Mouse (Mus musculus) left cerebral cortex, postnatal 10 days (tissue): ENCODE results near the gene Pold4. TPM values are rescaled to one million over a fixed set of nuclear protein-coding genes. Genes with fewer than 3 reads are reported as not detected.

Source experiments
- DNase-seq, 2 experiments: peaks; one replicate each; pipeline ENCODE4 v3.0.0; 2021 to 2022; ENCODE audit warnings: low spot score in 2 of 2, mixed read lengths in 1 of 2; ENCODE audit errors: extremely low spot score in 1 of 2
- intact Hi-C: fragments of 180-260 bp; cut with DNase I; formaldehyde crosslinking; loops from one replicate; pipeline ENCODE4 v1.15.1; 2025
- total RNA-seq, 2 experiments: library from RNA; stranded (reverse); gene quantifications; 2 replicates each; pipeline ENCODE4 v1.2.3; 2021

Gene Pold4
- total RNA-seq: 10 to 100 TPM; 12.8 to 16.2 TPM

DNA sequence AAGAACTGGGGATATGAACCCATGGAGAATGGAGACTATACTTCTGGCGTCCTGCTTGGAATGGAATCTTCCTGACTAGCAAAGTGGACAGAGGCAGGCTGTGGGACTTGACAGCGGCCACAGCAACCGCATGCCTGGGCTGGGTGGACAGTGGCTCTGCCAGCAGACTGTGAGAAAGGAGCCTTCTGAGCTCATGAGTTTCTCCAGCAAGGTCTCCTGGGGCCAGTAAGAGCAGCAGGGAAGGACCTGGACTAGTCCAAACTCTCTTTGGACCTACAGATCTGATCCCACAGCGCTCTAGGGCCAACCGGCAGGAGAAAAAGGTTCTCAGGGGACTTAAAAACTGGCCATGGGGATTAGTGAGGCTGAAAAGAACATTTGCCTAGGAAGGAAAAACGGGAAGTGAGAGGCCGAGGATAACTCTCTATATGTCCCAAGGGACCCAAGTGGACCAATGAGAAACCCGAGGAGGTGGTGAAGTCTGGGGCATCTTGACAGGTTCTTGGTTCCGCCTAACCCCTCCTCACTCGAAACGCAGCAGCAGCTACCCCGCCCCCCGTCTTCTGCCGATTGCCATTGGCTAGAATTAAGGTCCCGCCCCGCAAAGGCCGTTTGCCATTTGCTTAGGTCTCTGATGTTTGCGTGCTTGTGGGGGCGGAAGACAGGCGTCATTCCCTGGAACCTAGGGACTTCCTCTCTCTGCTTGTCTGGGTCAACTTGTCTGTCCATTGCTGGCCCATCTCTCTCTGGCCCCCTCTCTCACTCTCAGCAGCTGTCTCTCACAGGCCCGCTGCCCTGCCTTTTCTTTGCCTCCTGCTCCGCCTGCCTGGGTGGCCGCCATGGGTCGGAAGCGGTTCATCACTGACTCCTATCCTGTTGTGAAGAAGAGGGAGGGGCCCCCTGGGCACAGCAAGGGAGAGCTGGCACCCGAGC is at the start of gene Pold4:
Gene Pold4, plus strand, starts transcription at position 647 of the 933 bp plus-strand sequence.
- peak; percentile 97 to 99 for DNase-seq
- intact Hi-C loops: no loop called here

DNA sequence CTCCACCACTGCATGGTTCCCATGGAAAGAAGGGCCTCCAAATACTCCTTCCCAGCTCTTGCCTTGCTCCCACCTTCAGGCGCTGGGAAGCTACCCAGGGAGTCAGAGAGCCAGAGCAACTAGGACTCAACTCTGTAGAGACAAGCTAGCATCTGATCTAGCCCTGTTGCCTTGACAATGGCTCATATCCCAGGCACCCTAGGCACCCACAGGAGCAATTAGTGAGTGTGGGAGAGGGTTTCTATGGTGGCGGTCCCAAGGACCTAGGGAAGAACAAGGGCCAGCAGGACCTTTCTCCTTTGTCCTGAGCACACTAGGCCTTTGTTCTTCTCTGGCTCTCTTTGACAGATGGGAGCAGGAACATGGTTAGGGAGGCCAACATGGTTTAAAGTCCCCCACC is 48.0 kb upstream of the Pold4 start:
- DNase-seq: no peak
- intact Hi-C loops: no loop called here

DNA sequence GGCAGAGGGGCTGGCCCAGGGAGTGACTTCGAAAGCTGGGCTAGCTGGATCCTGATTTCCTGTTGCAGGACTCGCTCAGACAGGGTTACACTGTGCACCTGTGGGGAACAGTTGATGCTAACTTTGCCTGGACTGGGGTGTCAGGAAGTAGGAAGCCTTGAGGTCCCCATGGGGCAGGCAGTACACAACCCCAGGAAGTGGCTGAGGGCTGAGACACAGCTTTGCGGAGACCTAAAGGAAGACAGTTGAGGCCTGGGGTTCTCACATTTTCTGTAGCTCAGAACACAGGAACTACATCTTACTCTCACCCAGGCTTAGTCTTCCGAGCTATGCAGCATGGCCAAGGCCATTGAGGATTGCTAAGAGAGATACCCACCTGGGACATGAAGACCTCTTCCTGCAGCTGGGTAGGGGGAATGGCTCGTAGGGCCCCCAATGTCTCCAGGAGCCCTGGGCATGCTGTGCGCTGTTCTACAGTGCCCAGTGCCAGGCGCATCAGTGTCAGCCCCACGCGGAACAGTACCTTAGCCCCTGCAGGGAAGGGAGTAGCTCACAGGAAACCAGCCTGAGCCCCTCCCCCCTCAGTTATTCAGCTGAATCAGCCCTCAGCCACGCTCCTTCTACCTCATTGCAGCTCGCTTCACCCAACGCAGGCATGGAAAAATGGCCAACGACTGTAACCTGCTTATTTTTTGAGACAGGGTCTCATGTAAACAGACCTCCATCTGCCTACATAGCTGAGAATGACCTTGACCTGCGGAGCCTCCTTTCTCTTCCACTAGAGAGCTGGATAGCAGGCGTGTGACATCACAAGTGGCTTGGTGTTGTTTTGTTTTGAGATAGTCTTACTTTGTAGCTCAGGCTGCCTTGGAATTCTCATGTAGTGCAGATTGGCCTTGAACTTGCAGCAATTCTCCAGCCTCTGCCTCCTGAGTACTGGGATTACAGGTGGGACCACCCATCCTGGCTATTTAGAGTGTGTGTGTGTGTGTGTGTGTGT is 46.4 kb upstream of the Pold4 start:
- intact Hi-C loops: no loop called here
- DNase-seq: peak in 1 of 2 experiments; percentile 63

DNA sequence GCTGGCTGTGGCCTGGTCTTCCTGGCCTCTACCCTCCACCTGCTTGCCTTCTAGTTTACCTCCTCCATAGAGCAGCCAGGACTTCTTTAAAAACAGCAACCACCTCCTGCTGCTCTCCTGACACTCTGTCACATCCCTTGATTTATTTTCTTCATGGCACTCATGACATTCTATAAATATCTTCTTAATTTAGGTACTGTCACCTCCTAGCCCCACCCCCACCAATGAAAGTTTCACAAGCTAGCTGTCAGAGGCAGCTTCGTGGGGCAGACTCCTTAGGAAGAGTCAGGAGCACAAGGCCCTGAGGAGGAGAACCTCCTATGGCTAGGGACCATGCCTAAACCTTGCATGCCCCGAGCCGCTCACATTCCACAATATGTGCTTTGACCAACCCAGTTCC is 44.4 kb upstream of the Pold4 start:
- intact Hi-C loops: no loop called here
- DNase-seq: no peak

DNA sequence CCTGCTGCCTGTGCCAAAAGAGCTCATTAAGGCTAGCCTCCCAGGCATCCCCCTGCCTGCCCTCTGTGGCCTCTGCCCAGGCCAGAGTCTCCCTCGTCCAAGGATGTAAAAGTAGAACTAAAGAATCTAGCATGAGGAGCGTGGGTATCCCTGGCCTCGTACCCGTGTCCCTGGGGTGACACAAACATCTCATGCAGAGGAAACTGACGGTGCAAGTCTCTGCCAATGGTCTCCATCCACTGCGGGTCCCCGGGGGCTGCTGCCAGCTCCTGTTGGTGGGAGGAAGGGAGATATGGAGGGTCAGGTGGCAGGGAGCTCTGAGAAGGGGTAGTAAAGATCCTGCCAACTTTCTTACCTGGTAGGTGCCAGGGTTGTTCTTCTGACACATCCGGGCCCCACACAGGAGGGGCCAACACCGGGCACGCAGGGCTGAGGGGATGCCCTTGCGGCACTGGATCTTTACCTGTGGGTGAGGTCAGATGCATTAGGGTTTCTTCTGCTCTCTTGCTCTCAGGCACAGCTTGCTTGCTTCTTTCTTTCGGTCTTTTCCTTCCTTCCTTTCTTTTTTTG is 42.6 kb upstream of the Pold4 start:
- DNase-seq: no peak
- intact Hi-C loops: no loop called here

DNA sequence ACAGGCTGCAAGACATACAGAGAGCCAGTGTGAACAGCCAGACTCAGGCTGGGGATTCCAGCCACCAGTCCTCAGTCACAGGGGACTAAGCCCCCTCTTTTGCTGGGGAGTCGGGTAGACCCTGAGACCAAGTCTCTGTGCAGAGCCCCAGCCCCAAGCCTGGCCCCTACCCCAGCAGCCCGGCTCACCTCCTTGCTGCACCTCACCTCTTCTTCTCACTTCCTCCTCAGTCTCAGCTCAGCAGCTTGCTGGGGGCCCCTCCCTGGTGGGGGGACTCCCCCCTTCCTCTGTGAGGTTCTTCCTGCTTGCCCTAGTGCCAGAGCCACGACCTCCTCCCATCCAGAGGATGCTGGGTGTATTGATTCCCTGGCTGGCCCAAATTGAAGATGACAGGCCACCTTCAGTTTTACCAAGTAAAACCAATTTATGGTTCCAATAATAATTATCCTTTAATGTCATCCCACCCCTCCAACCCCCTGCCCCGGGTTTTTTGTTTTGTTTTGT is 40.8 kb upstream of the Pold4 start, which contains the start of gene Tbc1d10c:
Gene Tbc1d10c, minus strand, starts transcription at position 454 of the 504 bp plus-strand sequence.
- DNase-seq: peak in 1 of 2 experiments; percentile 48
- intact Hi-C loops: no loop called here

DNA sequence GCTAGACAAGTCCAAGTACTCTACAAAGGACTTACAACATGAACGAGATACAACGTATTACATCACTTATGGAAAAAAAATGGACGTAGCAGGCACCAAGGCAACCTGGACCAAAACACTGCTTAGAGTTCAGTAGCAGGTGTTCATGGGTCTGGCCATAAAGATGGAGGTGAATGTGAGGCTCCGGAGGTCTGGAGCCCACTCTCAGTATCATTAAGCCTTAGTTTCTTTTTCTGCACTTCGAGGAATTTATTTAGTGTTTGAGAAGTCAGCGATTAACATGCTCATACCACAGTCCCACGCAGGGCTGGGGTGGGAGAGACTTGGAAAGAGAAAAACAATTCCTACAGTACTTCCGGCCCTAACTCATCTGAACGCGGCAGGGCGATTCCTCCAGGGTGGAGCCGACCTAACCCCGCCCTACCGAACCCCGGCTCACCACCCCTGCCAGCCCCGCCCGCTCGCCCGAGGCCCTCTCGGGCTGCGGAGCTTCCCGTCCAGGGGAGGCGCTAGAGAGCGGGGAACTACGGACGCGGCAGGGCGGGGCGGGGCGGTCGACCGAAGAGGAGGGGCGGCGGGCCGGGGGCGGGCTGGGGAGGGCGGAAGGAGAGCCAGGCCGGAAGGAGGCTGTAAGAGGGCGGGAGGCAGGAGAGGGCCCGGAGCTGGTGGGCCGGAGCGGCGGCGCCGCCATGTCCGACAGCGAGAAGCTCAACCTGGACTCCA is 40.0 kb upstream of the Pold4 start, which contains the start of gene Ppp1ca:
Gene Ppp1ca, plus strand, starts transcription at position 538 of the 723 bp plus-strand sequence.
- intact Hi-C loops: no loop called here
- DNase-seq: peak; percentile 88 to 97

DNA sequence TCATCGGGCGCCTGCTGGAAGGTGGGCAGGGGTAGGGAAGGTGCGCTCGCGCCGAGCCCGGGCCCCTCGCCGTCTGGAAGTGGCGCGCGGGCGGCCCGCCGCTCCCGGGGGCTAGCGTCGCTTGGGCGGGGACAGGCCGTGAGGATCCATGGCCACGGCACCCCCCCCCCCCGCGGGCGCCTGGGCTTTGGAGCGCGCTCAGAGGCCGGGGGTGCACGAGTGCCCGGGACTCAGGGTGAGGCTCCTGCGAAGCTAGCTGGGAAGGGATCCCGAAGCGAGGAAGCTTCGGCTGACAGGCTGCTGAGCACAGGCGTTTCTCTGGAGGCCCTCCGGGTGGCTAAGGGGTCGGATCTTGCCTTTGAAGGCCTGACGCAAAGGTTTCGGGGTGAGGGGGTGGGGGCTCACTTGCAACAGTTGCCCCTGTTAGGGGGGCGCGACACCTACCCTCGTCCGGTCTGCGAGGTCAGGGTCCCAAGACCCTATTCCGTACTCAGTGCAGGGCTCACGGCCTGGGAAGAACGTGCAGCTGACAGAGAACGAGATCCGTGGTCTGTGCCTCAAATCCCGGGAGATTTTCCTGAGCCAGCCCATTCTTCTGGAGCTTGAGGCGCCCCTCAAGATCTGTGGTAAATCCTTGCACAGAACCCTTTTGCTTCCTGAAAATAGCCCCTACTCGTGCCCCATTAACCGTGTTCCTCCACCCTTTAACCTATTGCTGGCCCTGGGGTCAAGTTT is 39.3 kb upstream of the Pold4 start:
- intact Hi-C loops: no loop called here
- DNase-seq: no peak

DNA sequence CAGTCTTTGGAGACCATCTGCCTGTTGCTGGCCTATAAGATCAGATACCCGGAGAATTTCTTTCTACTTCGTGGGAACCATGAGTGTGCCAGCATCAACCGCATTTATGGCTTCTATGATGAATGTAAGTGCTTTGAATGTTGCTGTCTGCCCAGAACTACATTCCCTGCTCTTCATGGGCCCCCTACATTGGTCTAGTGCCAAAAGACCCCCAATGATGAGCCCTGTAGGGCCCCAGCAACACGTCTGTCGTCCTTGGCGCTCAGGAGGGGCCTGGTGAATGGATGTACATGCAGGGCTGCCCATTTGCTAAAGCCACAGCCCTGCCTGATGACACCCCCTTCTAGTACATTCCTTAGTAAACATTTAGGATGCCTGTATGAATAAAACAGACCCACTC is 38.6 kb upstream of the Pold4 start:
- intact Hi-C loops: no loop called here
- DNase-seq: no peak

DNA sequence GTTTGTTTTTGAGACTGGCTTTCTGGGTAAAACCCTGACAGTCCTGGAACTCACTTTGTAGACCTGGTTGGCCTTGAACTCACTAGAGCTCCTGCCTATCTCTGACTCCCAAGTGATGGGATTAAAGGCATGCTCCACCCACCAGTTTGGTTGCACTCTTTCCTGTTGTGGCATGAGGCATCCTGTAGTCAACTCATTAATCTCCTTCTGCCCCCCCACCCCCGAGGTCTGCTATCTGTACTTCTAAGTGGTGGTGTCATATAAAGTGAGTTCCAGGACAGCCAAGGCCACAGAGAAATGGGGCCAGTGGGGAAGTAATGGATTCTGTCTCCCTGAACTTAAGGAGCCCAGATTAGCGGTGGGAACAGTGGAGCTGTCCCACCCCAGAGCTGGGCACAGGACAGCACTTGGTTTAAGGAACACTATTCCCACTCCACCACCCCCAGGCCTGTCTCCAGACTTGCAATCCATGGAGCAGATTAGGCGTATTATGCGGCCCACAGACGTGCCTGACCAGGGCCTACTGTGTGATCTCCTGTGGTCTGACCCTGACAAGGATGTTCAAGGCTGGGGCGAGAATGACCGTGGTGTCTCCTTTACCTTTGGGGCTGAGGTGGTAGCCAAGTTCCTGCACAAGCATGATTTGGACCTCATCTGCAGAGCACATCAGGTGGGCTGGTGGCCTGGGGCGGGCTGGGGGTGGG is 37.5 kb upstream of the Pold4 start:
- DNase-seq: no peak
- intact Hi-C loops: no loop called here

DNA sequence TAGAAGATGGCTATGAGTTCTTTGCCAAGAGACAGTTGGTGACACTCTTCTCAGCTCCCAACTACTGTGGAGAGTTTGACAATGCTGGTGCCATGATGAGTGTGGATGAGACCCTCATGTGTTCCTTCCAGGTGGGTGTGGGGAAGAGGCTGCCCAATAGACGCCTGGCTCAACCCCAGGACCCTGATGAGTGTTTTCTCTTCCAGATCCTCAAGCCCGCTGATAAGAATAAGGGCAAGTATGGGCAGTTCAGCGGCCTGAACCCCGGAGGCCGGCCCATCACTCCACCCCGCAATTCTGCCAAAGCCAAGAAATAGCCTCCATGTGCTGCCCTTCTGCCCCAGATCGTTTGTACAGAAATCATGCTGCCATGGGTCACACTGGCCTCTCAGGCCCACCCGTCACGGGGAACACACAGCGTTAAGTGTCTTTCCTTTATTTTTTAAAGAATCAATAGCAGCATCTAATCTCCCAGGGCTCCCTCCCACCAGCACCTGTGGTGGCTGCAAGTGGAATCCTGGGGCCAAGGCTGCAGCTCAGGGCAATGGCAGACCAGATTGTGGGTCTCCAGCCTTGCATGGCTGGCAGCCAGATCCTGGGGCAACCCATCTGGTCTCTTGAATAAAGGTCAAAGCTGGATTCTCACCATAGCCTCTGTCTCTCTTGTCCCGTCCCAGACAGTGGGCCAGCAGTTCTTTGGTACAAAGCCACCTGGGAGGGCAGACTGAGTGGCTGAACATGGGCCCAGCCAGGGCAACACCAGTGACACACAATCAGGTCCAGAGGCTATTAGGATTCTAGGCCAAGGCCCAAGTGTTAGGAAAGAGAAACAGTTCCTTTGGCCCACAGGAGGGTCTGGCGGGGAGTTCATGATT is 36.7 kb upstream of the Pold4 start:
- DNase-seq: no peak
- intact Hi-C loops: no loop called here

DNA sequence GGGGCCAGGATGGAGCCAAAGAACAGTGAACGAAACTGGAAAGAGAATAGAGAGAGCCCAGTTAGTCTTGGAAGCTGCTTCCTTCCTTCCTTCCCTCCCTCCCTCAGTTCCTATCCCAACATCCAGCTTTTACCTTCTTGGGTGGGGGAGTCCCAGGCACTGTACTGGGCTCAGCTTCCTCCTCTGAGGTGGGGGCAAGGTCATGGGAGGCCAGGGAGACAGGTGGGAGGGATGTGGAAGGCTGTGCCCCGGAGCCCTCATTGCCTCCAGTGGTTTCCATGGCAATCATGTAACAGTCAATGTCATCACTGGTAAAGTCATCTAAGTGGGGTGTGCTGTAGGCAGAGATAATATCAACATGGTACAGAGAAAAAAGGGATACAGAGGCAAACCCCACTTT is 35.7 kb upstream of the Pold4 start:
- intact Hi-C loops: no loop called here

DNA sequence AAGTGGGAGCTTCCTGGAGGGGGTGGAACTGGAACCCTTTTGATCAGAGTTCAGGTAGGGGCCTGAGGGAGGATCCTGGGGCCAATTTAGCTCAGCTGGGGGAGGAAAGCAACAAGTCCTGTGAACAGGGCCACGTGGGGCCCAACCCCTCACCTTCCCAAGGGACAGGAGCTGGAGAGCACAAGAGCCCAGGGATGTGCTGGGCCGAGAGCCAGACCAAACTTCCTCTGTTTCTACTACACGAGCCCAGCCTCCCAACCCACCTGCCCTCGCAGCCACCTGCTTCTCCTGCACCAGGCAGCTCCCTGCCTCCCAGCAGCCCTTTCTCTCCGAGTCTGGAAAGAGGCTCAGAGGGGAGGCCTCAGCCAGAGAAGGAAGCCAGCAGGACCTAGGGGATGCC is 35.2 kb upstream of the Pold4 start:
- intact Hi-C loops: no loop called here
- peak in 1 of 2 experiments; percentile 74 for DNase-seq

More for the DNA sequence above, 35.7 kb upstream of the Pold4 start:
- DNase-seq: no peak

DNA sequence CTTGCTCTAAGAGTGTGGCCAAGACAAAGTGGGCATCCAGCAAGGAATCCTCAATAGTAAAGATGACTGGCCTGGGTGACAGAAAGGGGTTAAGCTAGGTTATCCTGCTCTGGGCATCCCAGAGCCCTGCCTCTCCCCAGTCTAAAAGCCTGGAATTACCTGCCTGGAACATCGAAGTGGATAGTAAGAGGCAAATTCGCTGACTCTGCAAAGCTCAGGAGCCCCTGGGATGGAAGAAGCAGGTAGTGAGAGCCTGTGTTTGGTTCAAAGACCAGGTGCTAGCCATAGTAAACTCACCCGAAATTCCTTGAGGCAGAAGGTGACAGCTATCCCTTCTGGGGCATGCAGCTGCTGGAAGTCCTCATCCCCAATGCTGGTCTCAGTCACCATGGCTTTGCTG is 34.5 kb upstream of the Pold4 start:
- intact Hi-C loops: no loop called here
- DNase-seq: no peak

DNA sequence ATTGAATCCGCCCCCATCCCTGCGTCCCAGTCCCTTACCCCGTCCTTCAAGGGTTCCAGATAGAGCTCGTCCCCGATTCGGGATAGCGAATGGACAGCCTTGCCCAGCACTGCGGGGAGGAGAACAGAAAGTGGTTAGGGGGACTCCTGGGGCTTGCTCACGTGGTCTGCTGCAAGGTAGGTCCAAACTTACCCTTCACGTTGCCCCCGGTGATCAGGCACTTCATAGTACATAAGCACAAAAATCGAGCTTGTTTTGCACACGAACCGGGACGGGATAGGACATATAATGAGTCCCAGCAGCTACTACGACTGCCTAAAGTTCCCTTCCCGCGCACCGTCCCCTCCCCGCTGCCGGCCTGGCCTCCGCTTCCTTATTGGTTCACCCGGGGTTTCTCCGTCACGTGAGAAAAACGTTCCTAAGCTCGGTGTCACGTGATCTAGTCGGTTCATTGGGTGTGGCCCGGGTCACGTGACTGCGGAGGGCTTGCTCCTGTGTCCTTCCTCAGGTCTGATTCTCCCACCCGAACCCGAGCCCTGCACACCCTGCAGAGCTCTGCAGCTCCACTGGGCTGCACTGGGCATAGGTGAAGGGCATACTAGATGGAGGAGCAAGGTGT is 30.3 kb upstream of the Pold4 start, which contains the start of gene Rad9a:
Gene Rad9a, minus strand, starts transcription at position 372 of the 619 bp plus-strand sequence.
- peak; percentile 95 to 98 for DNase-seq
- intact Hi-C loops: loop anchor here (5.0 kb wide), 1 partner anchor 74 kb away; the partner anchor contains the start of gene Aip
